Mouse (Mus musculus): ENCODE measurements around the gene Ak9.

Ak9 gene

DNA sequence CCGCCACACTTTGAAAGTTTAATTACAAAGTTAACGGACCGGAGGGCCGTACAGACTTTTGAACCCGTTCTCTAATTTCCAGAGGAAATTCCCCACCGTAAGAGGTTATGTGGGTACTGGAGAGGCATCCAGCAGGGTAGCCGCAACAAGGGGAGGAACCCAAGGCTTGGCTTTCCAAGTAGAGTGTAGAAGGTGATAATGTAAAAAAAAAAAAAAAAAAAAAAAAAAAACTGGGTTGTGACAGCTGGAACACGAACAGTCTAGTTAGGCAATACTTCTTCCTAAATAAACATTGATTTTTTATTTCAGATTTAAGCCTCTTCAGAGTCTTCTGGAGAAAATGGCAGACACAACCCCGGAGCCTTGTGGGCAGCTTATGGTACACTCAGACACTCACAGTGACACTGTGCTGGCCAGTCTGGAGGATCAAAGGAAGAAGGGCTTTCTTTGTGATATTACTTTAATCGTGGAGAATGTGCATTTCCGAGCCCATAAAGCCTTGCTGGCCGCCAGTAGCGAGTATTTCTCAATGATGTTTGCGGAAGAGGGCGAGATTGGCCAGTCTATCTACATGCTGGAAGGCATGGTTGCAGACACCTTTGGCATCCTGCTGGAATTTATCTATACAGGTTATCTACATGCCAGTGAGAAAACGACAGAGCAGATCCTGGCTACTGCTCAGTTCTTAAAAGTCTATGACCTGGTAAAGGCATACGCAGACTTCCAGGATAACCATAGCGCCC lies 147.2 kb downstream of the Ak9 start:
- no peak for DNase-seq (ENCODE audit: low read depth, low spot score)

DNA sequence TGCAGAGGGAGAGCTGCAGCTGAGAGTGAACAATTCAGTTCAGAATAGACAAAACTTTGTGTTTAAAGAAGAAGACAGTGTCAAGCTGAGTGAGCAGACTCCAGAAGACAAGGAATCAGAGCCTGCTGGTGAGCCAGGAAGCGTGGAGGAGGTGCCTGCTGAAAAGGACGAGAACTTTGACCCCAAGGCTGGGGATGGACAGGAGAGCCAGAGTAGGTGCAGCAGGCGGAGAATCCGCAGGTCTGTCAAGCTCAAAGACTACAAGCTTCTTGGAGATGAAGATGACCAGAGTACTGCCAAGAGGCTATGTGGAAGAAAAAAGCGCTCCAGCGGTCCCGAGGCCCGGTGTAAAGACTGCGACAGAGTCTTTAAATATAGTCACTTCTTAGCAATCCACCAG lies 147.9 kb downstream of the Ak9 start:
- DNase-seq (ENCODE audit: low read depth, low spot score) = no peak

- DNase-seq (ENCODE audit: low read depth, low spot score) = no peak
These were observed 149.0 kb downstream of the Ak9 start for GRCm38 (mm10) chr10:41452791-41453190.

GRCm38 (mm10) chr10:41459990-41460389 lies 156.2 kb downstream of the Ak9 start:
- no peak for DNase-seq (ENCODE audit: low read depth, low spot score)

DNA sequence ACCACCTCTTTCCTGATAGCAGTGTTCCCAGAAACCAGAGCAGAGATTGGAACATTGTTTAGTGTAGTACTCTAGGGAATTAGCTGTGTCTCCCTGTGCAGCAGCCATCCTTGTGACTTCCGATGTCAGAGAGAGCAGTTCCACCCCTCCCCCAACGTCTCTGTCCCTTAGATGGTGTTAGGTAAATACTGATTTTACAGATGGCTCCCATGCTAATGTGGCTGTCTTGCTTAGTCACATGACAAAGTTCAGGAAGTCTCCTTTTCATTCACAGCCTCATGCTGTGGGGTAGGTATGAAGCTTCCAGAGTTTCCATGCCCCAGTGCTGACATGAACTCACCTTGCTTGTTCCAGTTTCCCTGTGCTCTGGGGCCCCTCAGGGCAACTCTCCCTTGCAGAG lies 156.7 kb downstream of the Ak9 start:
- DNase-seq (ENCODE audit: low read depth, low spot score) = no peak

DNA sequence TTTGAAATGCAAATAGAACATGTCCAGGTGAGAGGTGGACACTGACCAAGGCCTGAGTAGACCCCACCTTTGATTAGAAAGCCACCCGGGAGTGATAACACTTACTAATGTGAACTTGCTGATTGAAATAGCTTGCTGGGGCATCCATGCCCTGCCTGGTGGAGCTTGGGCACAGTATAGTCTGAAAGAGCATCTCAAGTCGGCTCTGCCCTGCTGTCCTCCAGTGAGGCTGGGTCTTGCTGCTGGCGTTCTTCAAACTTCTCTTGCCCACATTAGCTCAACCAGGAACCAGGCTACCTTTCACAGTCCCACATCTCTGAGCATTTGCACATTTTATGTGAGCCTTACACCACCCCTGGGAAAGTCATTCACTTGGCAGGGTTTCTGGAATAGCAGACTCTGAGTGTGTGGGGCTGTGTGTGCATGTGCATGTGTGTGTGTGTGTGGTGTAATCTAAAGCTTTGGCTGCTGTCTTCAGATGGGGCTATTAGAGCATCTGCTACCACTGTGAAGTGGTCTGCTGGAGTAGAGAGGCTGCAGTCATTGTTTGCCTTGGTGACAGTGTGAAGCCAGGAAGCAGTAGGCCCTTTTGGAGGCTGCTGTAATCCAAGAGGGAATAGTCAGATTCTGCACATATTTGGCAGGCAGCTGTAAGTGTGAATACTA lies 157.4 kb downstream of the Ak9 start:
- DNase-seq (ENCODE audit: low read depth, low spot score) = no peak

DNA sequence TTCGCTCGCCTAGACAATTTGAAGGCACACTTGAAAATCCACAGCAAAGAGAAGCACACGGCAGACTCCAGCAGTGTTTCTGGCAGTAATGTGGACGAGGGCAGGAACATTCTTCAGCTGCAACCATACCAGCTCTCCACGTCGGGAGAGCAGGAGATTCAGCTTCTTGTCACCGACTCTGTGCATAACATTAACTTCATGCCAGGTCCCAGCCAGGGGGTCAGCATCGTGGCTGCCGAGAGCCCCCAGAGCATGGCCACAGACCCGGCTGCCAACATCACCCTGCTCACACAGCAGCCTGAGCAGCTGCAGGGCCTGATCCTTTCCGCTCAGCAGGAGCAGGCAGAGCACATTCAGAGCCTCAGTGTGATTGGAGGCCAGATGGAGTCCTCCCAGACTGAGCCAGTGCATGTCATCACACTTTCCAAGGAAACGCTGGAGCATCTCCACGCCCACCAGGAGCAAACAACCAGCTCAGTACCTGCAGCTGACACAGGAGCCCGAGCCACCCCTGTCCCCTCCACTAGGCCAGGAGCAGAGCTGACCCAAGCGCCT lies 160.7 kb downstream of the Ak9 start:
- no peak for DNase-seq (ENCODE audit: low read depth, low spot score)

GRCm38 (mm10) chr10:41467325-41467724 lies 163.5 kb downstream of the Ak9 start:
- no peak for DNase-seq (ENCODE audit: low read depth, low spot score)

- peak; percentile 40 for DNase-seq (ENCODE audit: low read depth, low spot score)
These were observed 166.9 kb downstream of the Ak9 start for GRCm38 (mm10) chr10:41470693-41471092.

GRCm38 (mm10) chr10:41472534-41472933 lies 168.8 kb downstream of the Ak9 start:
- no peak for DNase-seq (ENCODE audit: low read depth, low spot score)

GRCm38 (mm10) chr10:41472962-41473481 lies 169.2 kb downstream of the Ak9 start:
- peak; percentile 74 for DNase-seq (ENCODE audit: low read depth, low spot score)

DNA sequence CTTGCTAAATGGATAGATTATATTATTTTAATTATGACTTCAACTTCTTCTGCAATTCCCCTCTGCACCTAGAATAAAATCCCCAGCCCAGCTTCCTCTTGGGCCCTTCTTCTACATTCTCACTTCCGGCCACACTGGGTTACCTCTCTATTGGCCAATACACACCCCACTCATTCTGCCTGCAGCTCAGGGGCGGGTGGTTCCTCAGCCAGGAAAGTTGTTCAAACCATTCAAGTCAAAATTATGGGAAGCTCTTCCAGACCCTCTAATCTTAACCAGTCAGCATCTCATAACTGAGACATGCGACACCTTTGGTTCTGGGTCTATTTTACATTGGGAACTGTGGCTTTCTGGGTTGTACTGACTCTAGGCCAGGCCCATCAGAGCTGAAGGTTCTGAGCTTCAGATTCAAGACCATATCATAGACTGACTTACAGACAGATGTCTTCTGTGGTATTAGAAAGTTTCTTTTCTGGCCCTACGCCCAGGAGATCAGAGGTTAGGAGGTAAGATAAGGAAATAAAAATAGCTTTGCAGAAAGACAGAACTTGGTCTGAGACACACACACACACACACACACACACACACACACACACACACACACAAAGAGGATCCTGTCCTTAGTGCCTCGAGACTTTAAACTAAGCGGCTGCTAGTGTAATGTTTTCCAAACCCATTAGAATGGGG lies 170.1 kb downstream of the Ak9 start:
- DNase-seq (ENCODE audit: low read depth, low spot score) = peak; percentile 78

DNA sequence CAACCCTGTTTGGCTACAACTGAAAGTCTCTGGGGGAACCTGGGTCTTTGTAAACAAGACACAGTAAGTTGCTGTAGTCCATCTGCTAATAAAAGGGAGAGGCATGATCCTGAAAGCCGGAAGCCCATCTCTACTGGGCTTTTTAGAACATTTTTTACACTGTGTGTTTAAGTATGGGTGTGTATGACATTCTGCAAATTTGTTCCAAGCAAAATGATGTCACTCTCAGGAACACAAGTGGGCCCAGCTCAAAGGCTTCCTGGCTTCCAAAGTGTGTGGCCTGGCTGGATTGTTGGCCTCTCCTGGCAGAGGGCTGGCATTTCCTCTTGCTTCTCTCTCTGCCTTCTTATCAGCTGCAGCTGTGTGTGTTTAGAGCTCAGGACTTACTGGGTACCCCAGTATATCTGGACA lies 171.2 kb downstream of the Ak9 start:
- no peak for DNase-seq (ENCODE audit: low read depth, low spot score)

- peak; percentile 83 for DNase-seq (ENCODE audit: low read depth, low spot score)
These were observed 172.6 kb downstream of the Ak9 start, which contains the start of gene Mical1 for GRCm38 (mm10) chr10:41476171-41477017. Mical1 (plus strand) TSS chr10:41476314.

DNA sequence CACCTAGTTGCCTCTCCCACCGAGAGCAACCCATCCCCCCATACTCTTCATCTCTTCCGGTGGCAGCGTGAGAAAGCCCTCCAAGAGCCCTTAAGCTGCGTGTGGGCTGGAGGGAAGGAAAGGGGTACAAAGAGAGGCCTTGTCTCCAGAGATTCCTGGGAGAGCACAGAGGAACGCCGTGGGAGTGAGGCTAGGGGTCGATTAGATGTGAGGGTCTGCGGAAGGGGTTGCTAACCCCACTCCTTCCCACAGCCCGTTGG lies 173.2 kb downstream of the Ak9 start:
- DNase-seq (ENCODE audit: low read depth, low spot score) = no peak

- peak; percentile 82 for DNase-seq (ENCODE audit: low read depth, low spot score)
These were observed 173.8 kb downstream of the Ak9 start for GRCm38 (mm10) chr10:41477278-41478181.

DNA sequence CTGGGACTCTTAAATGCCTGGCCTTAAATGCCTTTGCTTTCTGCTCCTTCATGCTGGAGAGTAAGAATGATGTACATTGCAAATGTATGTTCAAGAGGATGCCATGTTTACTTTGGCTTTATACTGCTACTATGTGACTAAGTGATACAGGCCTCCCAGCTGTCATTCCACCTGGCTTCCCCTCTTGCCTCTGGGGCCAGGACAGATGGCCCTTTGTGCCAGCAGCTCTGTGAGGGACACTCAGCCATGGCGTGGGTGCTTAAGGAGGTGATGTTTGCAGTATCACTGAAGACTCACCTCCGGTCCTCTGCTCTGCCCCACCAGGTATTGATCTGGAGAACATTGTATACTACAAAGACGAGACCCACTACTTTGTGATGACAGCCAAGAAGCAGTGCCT lies 176.2 kb downstream of the Ak9 start:
- no peak for DNase-seq (ENCODE audit: low read depth, low spot score)

GRCm38 (mm10) chr10:41480938-41481880 lies 177.4 kb downstream of the Ak9 start:
- DNase-seq (ENCODE audit: low read depth, low spot score) = no peak

DNA sequence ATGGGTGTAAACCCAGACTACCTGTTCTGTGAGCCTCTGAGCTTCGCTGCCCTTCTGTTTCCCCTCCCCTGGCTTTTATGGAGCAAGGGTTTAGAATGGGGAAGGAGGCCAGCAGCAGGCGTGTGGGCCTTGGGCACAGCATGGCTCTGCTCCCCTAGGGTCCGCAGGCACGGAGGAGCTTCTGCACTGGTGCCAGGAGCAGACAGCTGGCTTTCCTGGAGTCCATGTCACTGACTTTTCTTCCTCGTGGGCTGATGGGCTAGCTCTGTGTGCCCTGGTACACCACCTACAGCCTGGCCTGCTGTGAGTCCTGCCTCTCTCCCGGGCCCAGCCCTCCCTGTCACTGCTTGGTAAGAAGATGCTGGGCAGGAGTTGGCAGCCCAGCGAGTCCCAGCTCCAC lies 178.7 kb downstream of the Ak9 start:
- no peak for DNase-seq (ENCODE audit: low read depth, low spot score)
